Mouse (Mus musculus): ENCODE data around the gene Rtl9.

- TF ChIP-seq CTCF (IDR thresholded peaks at IDR 0.05; ENCODE audit: borderline replicate concordance, control insufficient read depth, extremely low read depth, insufficient read depth, low read length, poor library complexity), result no peak
- TF ChIP-seq POLR2A (IDR thresholded peaks at IDR 0.05; ENCODE audit: control insufficient read depth, extremely low read depth, insufficient read depth, low read length, poor library complexity), result no peak
Observed at GRCm38 (mm10) chrX:143090904-143091588, 8.3 kb upstream of the Rtl9 start.
